Mouse (Mus musculus): ENCODE measurements around the gene Bach1. TPM values are rescaled to one million over a fixed set of nuclear protein-coding genes. Genes with fewer than 3 reads are reported as not detected.

Gene Bach1
- polyA plus RNA-seq, 1 experiment: 4.9 TPM

GRCm38 (mm10) chr16:87741034-87741715 lies 42.4 kb downstream of the Bach1 start:
- Histone ChIP-seq H3K4me3 (ENCODE audit: insufficient read depth, poor library complexity, severe bottlenecking) (no peak overlapping the region), H3ac (ENCODE audit: control insufficient read depth, insufficient read length, low read depth) (no peak overlapping the region), H3K79me2 (ENCODE audit: control insufficient read depth, insufficient read depth) (no peaks in the 10 kb centered on the region), H3K27me3 (ENCODE audit: control insufficient read depth, insufficient read depth, insufficient read length) (no peaks in the 10 kb centered on the region), H3K36me3 (ENCODE audit: control insufficient read depth, insufficient read depth) (no peaks in the 10 kb centered on the region), H3K79me3 (ENCODE audit: low read depth) (no peaks in the 10 kb centered on the region)
- TF ChIP-seq MYOG (IDR thresholded peaks at IDR 0.05; ENCODE audit: control insufficient read depth, extremely low read depth, insufficient read length) (no peak), FOSL1 (IDR thresholded peaks at IDR 0.05; ENCODE audit: insufficient read depth, low read length, poor library complexity, severe bottlenecking) (no peak), CTCF (IDR thresholded peaks at IDR 0.05; ENCODE audit: control insufficient read depth, insufficient read depth, insufficient read length) (no peak)

DNA sequence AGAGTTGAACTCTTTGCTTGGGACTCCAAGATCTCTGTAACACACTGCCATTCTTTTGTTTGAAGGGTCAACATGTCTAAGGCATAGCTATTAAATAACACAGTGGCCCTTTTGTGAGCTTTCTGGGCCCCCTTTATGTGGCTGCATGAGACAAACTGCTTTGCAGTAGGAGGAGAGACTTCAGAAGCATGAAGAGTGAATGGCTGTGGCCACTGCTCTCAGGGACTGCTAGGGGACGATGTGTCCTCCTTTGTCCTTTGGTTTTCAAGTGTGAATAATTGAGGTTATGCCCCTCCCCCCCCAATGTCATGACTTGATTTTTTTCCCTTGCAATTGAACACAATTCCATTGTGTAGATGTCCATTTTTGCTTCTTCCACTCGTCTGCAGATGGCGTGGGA lies 44.9 kb downstream of the Bach1 start:
- H3K27me3 ChIP-seq (ENCODE audit: control insufficient read depth, insufficient read depth, insufficient read length): no peaks in the 10 kb centered on the region
- H3ac ChIP-seq (ENCODE audit: control insufficient read depth, insufficient read length, low read depth): no peak overlapping the region
- TF ChIP-seq FOSL1 (IDR thresholded peaks at IDR 0.05; ENCODE audit: insufficient read depth, low read length, poor library complexity, severe bottlenecking) (no peak), MYOD1 (IDR thresholded peaks at IDR 0.05; ENCODE audit: control insufficient read depth, insufficient read length, low read depth) (no peak), USF1 (IDR thresholded peaks at IDR 0.05; ENCODE audit: low read depth) (no peak), CEBPB (IDR thresholded peaks at IDR 0.05; ENCODE audit: low read depth) (no peak), MYOG (IDR thresholded peaks at IDR 0.05; ENCODE audit: control insufficient read depth, extremely low read depth, insufficient read length) (no peak), MAX (IDR thresholded peaks at IDR 0.05) (no peak), CTCF (IDR thresholded peaks at IDR 0.05; ENCODE audit: control insufficient read depth, insufficient read depth, insufficient read length) (no peak)
- no peaks in the 10 kb centered on the region for H3K79me3 ChIP-seq (ENCODE audit: low read depth)
- H3K36me3 ChIP-seq (ENCODE audit: control insufficient read depth, insufficient read depth): no peaks in the 10 kb centered on the region
- no peaks in the 10 kb centered on the region for H3K79me2 ChIP-seq (ENCODE audit: control insufficient read depth, insufficient read depth)
- H3K4me3 ChIP-seq (ENCODE audit: insufficient read depth, poor library complexity, severe bottlenecking): no peak overlapping the region

DNA sequence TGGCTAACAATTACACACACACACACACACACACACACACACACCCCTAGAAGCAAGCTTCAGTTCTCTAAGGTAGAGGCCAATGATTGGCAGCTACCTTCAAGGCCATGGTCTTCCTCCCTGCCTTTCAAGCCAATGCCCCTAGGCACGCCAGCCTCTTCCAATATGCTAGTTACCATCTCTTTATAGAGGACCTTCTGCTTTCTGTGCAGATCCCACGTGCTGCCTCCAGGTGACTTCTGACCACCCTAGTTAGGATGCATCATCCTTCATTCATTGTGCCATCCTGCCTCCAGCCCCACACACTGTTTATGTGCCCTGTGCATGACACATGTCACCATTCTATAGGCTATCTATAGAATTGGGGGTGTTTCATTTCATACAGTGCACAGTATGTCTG lies 45.6 kb downstream of the Bach1 start:
- Histone ChIP-seq H3K79me3 (ENCODE audit: low read depth) (no peaks in the 10 kb centered on the region), H3K36me3 (ENCODE audit: control insufficient read depth, insufficient read depth) (no peaks in the 10 kb centered on the region), H3K79me2 (ENCODE audit: control insufficient read depth, insufficient read depth) (no peaks in the 10 kb centered on the region), H3ac (ENCODE audit: control insufficient read depth, insufficient read length, low read depth) (no peak overlapping the region), H3K27me3 (ENCODE audit: control insufficient read depth, insufficient read depth, insufficient read length) (no peaks in the 10 kb centered on the region), H3K4me3 (ENCODE audit: insufficient read depth, poor library complexity, severe bottlenecking) (no peak overlapping the region)
- no peak for TF ChIP-seq MAX (IDR thresholded peaks at IDR 0.05)
- TF ChIP-seq MYOD1 (IDR thresholded peaks at IDR 0.05; ENCODE audit: control insufficient read depth, insufficient read length, low read depth): no peak
- TF ChIP-seq USF1 (IDR thresholded peaks at IDR 0.05; ENCODE audit: low read depth): no peak
- no peak for TF ChIP-seq CEBPB (IDR thresholded peaks at IDR 0.05; ENCODE audit: low read depth)
- TF ChIP-seq CTCF (IDR thresholded peaks at IDR 0.05; ENCODE audit: control insufficient read depth, insufficient read depth, insufficient read length): no peak
- TF ChIP-seq FOSL1 (IDR thresholded peaks at IDR 0.05; ENCODE audit: insufficient read depth, low read length, poor library complexity, severe bottlenecking): no peak
- TF ChIP-seq MYOG (IDR thresholded peaks at IDR 0.05; ENCODE audit: control insufficient read depth, extremely low read depth, insufficient read length): no peak

DNA sequence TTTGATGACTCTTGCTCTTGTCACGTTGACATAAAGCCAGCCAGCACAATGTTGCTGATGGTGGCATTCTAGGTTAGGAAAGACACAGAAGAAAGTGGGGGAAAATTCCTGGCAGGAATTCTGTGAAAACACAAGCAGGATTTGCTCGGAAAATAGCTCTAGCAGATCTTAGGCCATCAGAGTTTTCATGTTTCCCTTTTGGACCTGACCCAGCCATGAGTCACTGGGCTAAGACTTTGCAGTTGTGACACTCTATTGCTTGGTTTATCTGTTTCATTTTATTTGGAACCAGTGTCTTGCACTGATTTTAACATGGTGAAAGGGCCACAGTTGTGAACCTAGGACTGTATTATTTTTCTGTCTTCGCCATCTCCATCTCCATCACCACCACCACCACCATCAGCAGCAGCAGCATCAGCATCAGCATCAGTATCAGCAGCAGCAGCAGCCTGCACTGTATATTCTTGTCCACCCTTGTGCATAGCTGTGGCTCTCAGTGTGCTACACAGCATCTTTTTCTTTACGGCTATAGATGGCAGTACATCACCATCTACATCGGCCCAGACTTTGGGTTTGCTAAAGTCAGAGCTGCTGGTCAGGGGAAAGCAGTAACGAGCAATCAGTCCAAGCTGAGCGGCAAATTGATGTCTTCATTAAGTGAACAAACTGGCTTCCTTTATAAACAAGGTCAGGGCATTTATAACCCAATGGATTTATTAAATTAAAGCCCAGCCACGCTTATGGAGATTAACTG lies 46.6 kb downstream of the Bach1 start:
- Histone ChIP-seq H3K79me2 (ENCODE audit: control insufficient read depth, insufficient read depth) (no peaks in the 10 kb centered on the region), H3K36me3 (ENCODE audit: control insufficient read depth, insufficient read depth) (no peaks in the 10 kb centered on the region), H3K79me3 (ENCODE audit: low read depth) (no peaks in the 10 kb centered on the region), H3ac (ENCODE audit: control insufficient read depth, insufficient read length, low read depth) (no peak overlapping the region), H3K4me3 (ENCODE audit: insufficient read depth, poor library complexity, severe bottlenecking) (no peak overlapping the region), H3K27me3 (ENCODE audit: control insufficient read depth, insufficient read depth, insufficient read length) (no peaks in the 10 kb centered on the region)
- TF ChIP-seq MYOD1 (IDR thresholded peaks at IDR 0.05; ENCODE audit: control insufficient read depth, insufficient read length, low read depth) (no peak), MAX (IDR thresholded peaks at IDR 0.05) (no peak), CEBPB (IDR thresholded peaks at IDR 0.05; ENCODE audit: low read depth) (no peak), FOSL1 (IDR thresholded peaks at IDR 0.05; ENCODE audit: insufficient read depth, low read length, poor library complexity, severe bottlenecking) (no peak), USF1 (IDR thresholded peaks at IDR 0.05; ENCODE audit: low read depth) (no peak)

DNA sequence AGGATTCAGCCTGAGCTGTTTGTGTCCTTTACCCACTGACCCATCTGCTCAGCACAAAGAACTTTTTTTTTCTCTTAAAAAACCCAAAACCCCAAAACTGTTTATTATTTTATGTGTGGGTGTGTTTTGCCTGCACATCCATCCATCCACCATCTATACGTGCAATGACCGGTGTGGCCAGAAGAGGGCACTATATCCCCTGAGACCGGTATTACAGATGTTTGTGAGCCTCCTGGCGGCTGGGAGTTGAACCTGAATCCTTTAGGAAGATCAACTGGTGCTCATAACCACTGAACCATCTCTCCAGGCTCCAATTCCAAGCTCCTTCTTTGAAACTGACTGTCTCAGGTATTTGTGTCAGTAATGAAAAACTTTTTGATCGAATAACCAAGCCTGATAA lies 48.0 kb downstream of the Bach1 start:
- H3K79me3 ChIP-seq (ENCODE audit: low read depth): no peaks in the 10 kb centered on the region
- H3ac ChIP-seq (ENCODE audit: control insufficient read depth, insufficient read length, low read depth): no peak overlapping the region
- H3K36me3 ChIP-seq (ENCODE audit: control insufficient read depth, insufficient read depth): no peaks in the 10 kb centered on the region
- no peaks in the 10 kb centered on the region for H3K79me2 ChIP-seq (ENCODE audit: control insufficient read depth, insufficient read depth)
- TF ChIP-seq MYOD1 (IDR thresholded peaks at IDR 0.05; ENCODE audit: control insufficient read depth, insufficient read length, low read depth) (no peak), CTCF (IDR thresholded peaks at IDR 0.05; ENCODE audit: control insufficient read depth, insufficient read depth, insufficient read length) (peak; percentile 56)
- H3K4me3 ChIP-seq (ENCODE audit: insufficient read depth, poor library complexity, severe bottlenecking): no peak overlapping the region
- no peaks in the 10 kb centered on the region for H3K27me3 ChIP-seq (ENCODE audit: control insufficient read depth, insufficient read depth, insufficient read length)

GRCm38 (mm10) chr16:87751243-87751642 lies 52.5 kb downstream of the Bach1 start:
- Histone ChIP-seq H3K36me3 (ENCODE audit: control insufficient read depth, insufficient read depth) (no peaks in the 10 kb centered on the region), H3ac (ENCODE audit: control insufficient read depth, insufficient read length, low read depth) (no peak overlapping the region), H3K4me3 (ENCODE audit: insufficient read depth, poor library complexity, severe bottlenecking) (no peak overlapping the region), H3K79me2 (ENCODE audit: control insufficient read depth, insufficient read depth) (no peaks in the 10 kb centered on the region), H3K79me3 (ENCODE audit: low read depth) (no peaks in the 10 kb centered on the region), H3K27me3 (ENCODE audit: control insufficient read depth, insufficient read depth, insufficient read length) (no peaks in the 10 kb centered on the region)
- TF ChIP-seq USF1 (IDR thresholded peaks at IDR 0.05; ENCODE audit: low read depth): no peak
- TF ChIP-seq MYOG (IDR thresholded peaks at IDR 0.05; ENCODE audit: control insufficient read depth, extremely low read depth, insufficient read length): no peak
- no peak for TF ChIP-seq CEBPB (IDR thresholded peaks at IDR 0.05; ENCODE audit: low read depth)
- TF ChIP-seq MAX (IDR thresholded peaks at IDR 0.05): no peak

All from C2C12 (cell line).